Mouse (Mus musculus): ENCODE data around the gene Slc30a4. TPM values are rescaled to one million over a fixed set of nuclear protein-coding genes. Genes with fewer than 3 reads are reported as not detected.
A peak's percentile ranks its signal among the peaks of the same experiment; 100 is the strongest.

Slc30a4 gene
- 7.0 and 9.9 TPM in 2 replicates for polyA plus RNA-seq (2014; fragmentation: Nextera tagmentation; extraction: Ambion mirVana)

GRCm38 (mm10) chr2:122702181-122703036 is at the start of gene Slc30a4:
TSS of gene Slc30a4 (minus strand) at chr2:122702663.
- peak within 1 kb of the TSS; percentile 76 for H3K4me3 ChIP-seq (ENCODE audit: low read depth, low read length)
- under 1% methylated on average over 85 of the region's 111 CpGs for WGBS (ENCODE audit: insufficient replicate concordance)
- peak within 1 kb of the TSS; percentile 57; the same call in 1 of the 2 replicates for H3K27ac ChIP-seq (ENCODE audit: low read depth, low read length)
- H3K36me3 ChIP-seq (ENCODE audit: control insufficient read depth, insufficient read depth, low read length) = no peaks in the 10 kb centered on the region
- H3K4me2 ChIP-seq = peak within 1 kb of the TSS; percentile 87
- peak within 1 kb of the TSS; percentile 84 for H3K9ac ChIP-seq (ENCODE audit: low read depth, low read length)
- H3K9me3 ChIP-seq (replicated peaks; ENCODE audit: control insufficient read depth, low read length) = no peaks in the 10 kb centered on the region
- peaks cover 8% of the 10 kb centered on the region; the same call in 1 of the 2 replicates for H3K4me1 ChIP-seq (ENCODE audit: control insufficient read depth, insufficient read depth, low read length)
- ATAC-seq (replicated peaks; ENCODE audit: insufficient number of reproducible peaks, low FRiP score, low TSS enrichment) = peak; percentile 95
- no peaks in the 10 kb centered on the region for H3K27me3 ChIP-seq (ENCODE audit: control insufficient read depth, insufficient read depth, low read length)

DNA sequence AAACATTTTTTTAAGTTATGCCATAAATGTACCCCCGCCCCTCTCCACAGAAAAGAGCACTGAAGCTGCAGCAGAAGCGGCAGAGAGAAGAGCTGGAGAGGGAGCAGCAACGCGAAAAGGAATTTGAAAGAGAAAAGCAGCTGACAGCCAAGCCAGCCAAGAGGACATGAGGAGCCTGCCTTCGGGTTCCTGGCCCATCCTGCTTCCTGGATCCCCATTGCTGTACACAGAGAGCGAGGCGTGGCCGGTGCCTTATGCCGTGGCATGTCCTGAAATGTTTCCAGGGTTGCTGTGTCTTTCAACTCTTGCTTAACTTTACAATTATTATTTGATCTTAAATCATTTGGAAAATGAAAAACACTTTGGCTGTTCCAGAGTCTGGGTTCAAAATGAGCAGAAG is 44.0 kb upstream of the Slc30a4 start:
- Histone ChIP-seq H3K4me2 (no peak overlapping the region), H3K27me3 (ENCODE audit: control insufficient read depth, insufficient read depth, low read length) (no peaks in the 10 kb centered on the region), H3K9ac (ENCODE audit: low read depth, low read length) (no peak overlapping the region), H3K27ac (ENCODE audit: low read depth, low read length) (no peak overlapping the region), H3K4me3 (ENCODE audit: low read depth, low read length) (no peak overlapping the region), H3K36me3 (ENCODE audit: control insufficient read depth, insufficient read depth, low read length) (peaks cover 4% of the 10 kb centered on the region; the same call in 1 of the 2 replicates), H3K9me3 (replicated peaks; ENCODE audit: control insufficient read depth, low read length) (no peaks in the 10 kb centered on the region), H3K4me1 (ENCODE audit: control insufficient read depth, insufficient read depth, low read length) (no peaks in the 10 kb centered on the region)
- 89% methylated on average over 9 of the region's 9 CpGs for WGBS (ENCODE audit: insufficient replicate concordance)
- no peak for ATAC-seq (replicated peaks; ENCODE audit: insufficient number of reproducible peaks, low FRiP score, low TSS enrichment)

GRCm38 (mm10) chr2:122739023-122739422 is 36.6 kb upstream of the Slc30a4 start:
- H3K4me2 ChIP-seq = peak overlapping the region; percentile 88
- no peaks in the 10 kb centered on the region for H3K9me3 ChIP-seq (replicated peaks; ENCODE audit: control insufficient read depth, low read length)
- peaks cover 3% of the 10 kb centered on the region for H3K4me1 ChIP-seq (ENCODE audit: control insufficient read depth, insufficient read depth, low read length)
- peak overlapping the region; percentile 92 for H3K4me3 ChIP-seq (ENCODE audit: low read depth, low read length)
- H3K36me3 ChIP-seq (ENCODE audit: control insufficient read depth, insufficient read depth, low read length) = no peaks in the 10 kb centered on the region
- peak overlapping the region; percentile 83; the same call in 1 of the 2 replicates for H3K27ac ChIP-seq (ENCODE audit: low read depth, low read length)
- H3K27me3 ChIP-seq (ENCODE audit: control insufficient read depth, insufficient read depth, low read length) = peaks cover 5% of the 10 kb centered on the region
- peak overlapping the region; percentile 98 for H3K9ac ChIP-seq (ENCODE audit: low read depth, low read length)
- ATAC-seq (replicated peaks; ENCODE audit: insufficient number of reproducible peaks, low FRiP score, low TSS enrichment) = no peak
- 35% methylated on average over 7 of the region's 7 CpGs for whole genome bisulfite sequencing (ENCODE audit: insufficient replicate concordance)

DNA sequence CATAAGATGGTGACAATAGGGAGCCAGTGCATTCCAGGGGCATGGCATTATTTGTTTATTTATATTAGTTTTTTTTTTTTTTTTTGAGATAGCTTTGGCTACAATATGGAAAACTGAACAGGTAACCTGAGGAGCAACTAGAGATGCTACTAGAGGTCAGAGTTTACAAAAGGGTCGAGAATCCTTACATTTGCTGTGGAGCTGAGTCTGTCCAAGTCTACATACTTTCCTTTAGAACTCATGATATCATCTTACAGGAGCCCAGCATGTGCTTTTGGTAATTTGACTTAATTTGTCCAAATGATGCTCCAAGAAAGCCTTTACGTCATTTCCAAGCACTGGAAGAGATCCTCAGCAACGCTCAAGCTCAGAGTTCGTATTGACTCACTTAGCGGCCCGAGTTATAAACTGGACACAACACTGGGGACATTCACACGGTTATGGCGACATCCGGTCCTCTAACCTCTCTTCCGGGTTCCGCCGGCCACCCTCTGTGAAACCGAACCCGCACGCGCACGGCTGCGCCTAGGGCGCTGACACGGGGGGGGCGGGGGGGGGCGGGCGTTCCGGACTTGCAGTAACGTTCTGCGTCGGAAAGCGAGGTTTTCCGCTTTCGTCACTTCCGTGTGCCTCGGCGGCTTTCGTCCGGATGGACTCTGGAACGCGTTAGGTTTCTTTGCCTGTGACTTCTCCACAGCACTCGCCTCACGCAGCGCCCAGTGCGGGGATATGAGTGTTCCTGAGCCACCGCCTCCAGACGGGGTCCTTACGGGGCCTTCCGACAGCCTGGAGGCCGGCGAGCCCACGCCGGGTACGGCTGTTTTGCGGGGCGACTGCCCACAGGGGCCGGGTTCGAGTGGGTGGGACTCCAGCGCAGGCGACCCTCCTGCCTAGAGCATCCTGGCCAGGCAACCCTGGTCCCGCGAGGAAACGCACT is 35.7 kb upstream of the Slc30a4 start, which contains the start of gene Bloc1s6:
Gene Bloc1s6, plus strand, starts transcription at position 610 of the 937 bp plus-strand sequence.
- H3K36me3 ChIP-seq (ENCODE audit: control insufficient read depth, insufficient read depth, low read length) = no peaks in the 10 kb centered on the region
- H3K4me1 ChIP-seq (ENCODE audit: control insufficient read depth, insufficient read depth, low read length) = peaks cover 3% of the 10 kb centered on the region
- H3K9me3 ChIP-seq (replicated peaks; ENCODE audit: control insufficient read depth, low read length) = no peaks in the 10 kb centered on the region
- peak within 1 kb of the TSS; percentile 92 for H3K4me3 ChIP-seq (ENCODE audit: low read depth, low read length)
- H3K9ac ChIP-seq (ENCODE audit: low read depth, low read length) = peak within 1 kb of the TSS; percentile 98
- peak within 1 kb of the TSS; percentile 83 for H3K27ac ChIP-seq (ENCODE audit: low read depth, low read length)
- ATAC-seq (replicated peaks; ENCODE audit: insufficient number of reproducible peaks, low FRiP score, low TSS enrichment) = peak; percentile 91
- H3K27me3 ChIP-seq (ENCODE audit: control insufficient read depth, insufficient read depth, low read length) = peaks cover 5% of the 10 kb centered on the region
- peak within 1 kb of the TSS; percentile 88 for H3K4me2 ChIP-seq
- 1% methylated on average over 51 of the region's 59 CpGs for WGBS (ENCODE audit: insufficient replicate concordance)

DNA sequence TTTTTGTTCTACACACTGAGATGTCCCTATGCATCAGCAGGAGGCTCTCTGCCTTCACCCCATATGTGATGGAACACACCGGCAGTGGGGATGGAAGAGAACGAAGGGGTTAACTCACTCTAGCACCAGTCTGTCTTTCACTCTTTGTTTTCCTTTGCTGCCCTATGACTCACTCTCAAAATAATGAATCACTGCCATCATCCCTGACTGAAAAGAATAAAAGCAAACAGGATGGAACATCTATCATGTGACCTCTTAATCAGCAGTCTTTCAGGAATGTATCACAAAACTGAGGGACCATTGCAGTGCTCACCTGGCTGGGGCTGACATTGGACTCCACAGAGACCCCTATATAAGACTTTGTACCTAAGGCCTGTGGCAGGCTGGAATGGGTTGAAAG is 29.0 kb upstream of the Slc30a4 start:
- Histone ChIP-seq H3K36me3 (ENCODE audit: control insufficient read depth, insufficient read depth, low read length) (no peaks in the 10 kb centered on the region), H3K9ac (ENCODE audit: low read depth, low read length) (no peak overlapping the region), H3K4me1 (ENCODE audit: control insufficient read depth, insufficient read depth, low read length) (no peaks in the 10 kb centered on the region), H3K4me3 (ENCODE audit: low read depth, low read length) (no peak overlapping the region), H3K27ac (ENCODE audit: low read depth, low read length) (no peak overlapping the region), H3K27me3 (ENCODE audit: control insufficient read depth, insufficient read depth, low read length) (peaks cover 5% of the 10 kb centered on the region), H3K9me3 (replicated peaks; ENCODE audit: control insufficient read depth, low read length) (no peaks in the 10 kb centered on the region), H3K4me2 (no peak overlapping the region)
- no peak for ATAC-seq (replicated peaks; ENCODE audit: insufficient number of reproducible peaks, low FRiP score, low TSS enrichment)
- WGBS (ENCODE audit: insufficient replicate concordance) = 59% methylated on average over 2 of the region's 2 CpGs

DNA sequence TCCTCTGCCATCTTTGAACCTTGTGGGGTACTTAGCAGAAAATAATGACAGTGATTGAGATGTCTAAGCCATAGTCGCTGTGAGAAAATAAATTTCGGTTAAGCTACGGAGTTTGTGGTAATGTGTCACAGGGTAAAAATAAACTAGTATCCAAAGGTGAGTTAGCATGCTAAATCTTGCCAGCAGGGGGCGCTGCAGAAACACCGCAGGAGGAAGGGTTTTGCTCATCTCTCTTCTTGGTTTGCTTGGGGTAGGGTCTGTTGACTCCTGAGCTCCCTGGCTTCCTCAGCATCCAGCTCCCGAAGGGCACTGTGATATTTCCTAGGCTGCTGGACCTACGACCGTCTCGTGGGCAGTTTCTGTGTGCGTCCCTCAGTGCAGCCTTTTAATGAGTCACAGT is 23.1 kb upstream of the Slc30a4 start:
- WGBS (ENCODE audit: insufficient replicate concordance) = 53% methylated on average over 10 of the region's 10 CpGs
- Histone ChIP-seq H3K4me1 (ENCODE audit: control insufficient read depth, insufficient read depth, low read length) (no peaks in the 10 kb centered on the region), H3K4me2 (no peak overlapping the region), H3K4me3 (ENCODE audit: low read depth, low read length) (no peak overlapping the region), H3K36me3 (ENCODE audit: control insufficient read depth, insufficient read depth, low read length) (no peaks in the 10 kb centered on the region), H3K9me3 (replicated peaks; ENCODE audit: control insufficient read depth, low read length) (no peaks in the 10 kb centered on the region), H3K9ac (ENCODE audit: low read depth, low read length) (no peak overlapping the region), H3K27me3 (ENCODE audit: control insufficient read depth, insufficient read depth, low read length) (no peaks in the 10 kb centered on the region), H3K27ac (ENCODE audit: low read depth, low read length) (no peak overlapping the region)
- ATAC-seq (replicated peaks; ENCODE audit: insufficient number of reproducible peaks, low FRiP score, low TSS enrichment) = no peak

GRCm38 (mm10) chr2:122720564-122720963 is 18.1 kb upstream of the Slc30a4 start:
- ATAC-seq (replicated peaks; ENCODE audit: insufficient number of reproducible peaks, low FRiP score, low TSS enrichment) = no peak
- no peaks in the 10 kb centered on the region for H3K36me3 ChIP-seq (ENCODE audit: control insufficient read depth, insufficient read depth, low read length)
- no peaks in the 10 kb centered on the region for H3K4me1 ChIP-seq (ENCODE audit: control insufficient read depth, insufficient read depth, low read length)
- no peak overlapping the region for H3K4me2 ChIP-seq
- no peak overlapping the region for H3K4me3 ChIP-seq (ENCODE audit: low read depth, low read length)
- no peak overlapping the region for H3K27ac ChIP-seq (ENCODE audit: low read depth, low read length)
- 64% methylated on average over 3 of the region's 3 CpGs for WGBS (ENCODE audit: insufficient replicate concordance)
- H3K9me3 ChIP-seq (replicated peaks; ENCODE audit: control insufficient read depth, low read length) = no peaks in the 10 kb centered on the region
- H3K9ac ChIP-seq (ENCODE audit: low read depth, low read length) = no peak overlapping the region
- H3K27me3 ChIP-seq (ENCODE audit: control insufficient read depth, insufficient read depth, low read length) = no peaks in the 10 kb centered on the region

DNA sequence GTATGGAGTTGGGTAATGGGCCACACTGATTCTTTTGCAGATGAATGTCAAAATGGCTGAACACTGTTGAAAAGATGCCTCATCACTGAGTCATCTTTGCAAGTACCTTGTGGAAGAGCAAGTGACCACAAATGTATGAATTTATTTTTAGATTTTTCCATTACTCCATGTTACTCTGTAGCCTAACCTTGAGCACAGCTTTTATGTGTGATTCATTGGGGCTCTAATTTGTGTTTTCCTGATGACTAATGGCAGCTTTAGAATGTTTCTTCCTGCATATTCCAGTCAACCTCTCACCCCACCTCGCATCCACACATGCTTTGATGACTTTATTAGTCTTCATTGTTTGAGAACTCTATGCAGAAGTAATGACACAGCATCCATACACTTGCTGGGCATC is 16.8 kb upstream of the Slc30a4 start:
- ATAC-seq (replicated peaks; ENCODE audit: insufficient number of reproducible peaks, low FRiP score, low TSS enrichment) = no peak
- no peak overlapping the region for H3K9ac ChIP-seq (ENCODE audit: low read depth, low read length)
- no peak overlapping the region for H3K27ac ChIP-seq (ENCODE audit: low read depth, low read length)
- no peak overlapping the region for H3K4me2 ChIP-seq
- 59% methylated on average over 1 of the region's 1 CpGs for WGBS (ENCODE audit: insufficient replicate concordance)
- H3K4me3 ChIP-seq (ENCODE audit: low read depth, low read length) = no peak overlapping the region
- no peaks in the 10 kb centered on the region for H3K36me3 ChIP-seq (ENCODE audit: control insufficient read depth, insufficient read depth, low read length)
- no peaks in the 10 kb centered on the region for H3K4me1 ChIP-seq (ENCODE audit: control insufficient read depth, insufficient read depth, low read length)
- no peaks in the 10 kb centered on the region for H3K27me3 ChIP-seq (ENCODE audit: control insufficient read depth, insufficient read depth, low read length)
- H3K9me3 ChIP-seq (replicated peaks; ENCODE audit: control insufficient read depth, low read length) = no peaks in the 10 kb centered on the region

Measured in heart, embryonic 11.5 days (tissue).